Mouse (Mus musculus) brain, adult 2 months (tissue): ENCODE results near the gene Tor2a.

Experiments used
- DNase-seq: peaks from one replicate; pipeline ENCODE4 v3.0.0; 2011; ENCODE audit warnings: low read depth, low spot score

Gene Tor2a

DNA sequence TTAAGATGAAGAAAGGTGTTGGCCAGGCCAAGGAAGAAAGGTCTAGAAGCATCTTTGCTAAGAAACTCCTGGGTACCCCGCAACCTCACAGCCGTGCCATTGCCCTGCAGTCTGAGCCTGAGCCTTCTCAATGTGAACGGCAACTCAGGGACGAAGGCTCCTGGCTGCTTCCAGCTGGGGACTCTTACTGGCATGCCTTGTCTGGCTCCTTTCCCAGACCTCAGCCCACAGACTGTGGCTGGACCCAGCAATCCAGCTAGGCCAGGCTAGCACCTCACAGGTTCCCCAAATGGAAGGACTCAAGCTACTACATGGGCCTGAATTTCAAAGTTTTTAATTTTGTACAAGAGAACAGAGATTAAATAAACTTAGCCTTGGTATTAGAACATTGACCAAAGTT, 4.8 kb downstream of the Tor2a start:
- peak; percentile 46 for DNase-seq

DNA sequence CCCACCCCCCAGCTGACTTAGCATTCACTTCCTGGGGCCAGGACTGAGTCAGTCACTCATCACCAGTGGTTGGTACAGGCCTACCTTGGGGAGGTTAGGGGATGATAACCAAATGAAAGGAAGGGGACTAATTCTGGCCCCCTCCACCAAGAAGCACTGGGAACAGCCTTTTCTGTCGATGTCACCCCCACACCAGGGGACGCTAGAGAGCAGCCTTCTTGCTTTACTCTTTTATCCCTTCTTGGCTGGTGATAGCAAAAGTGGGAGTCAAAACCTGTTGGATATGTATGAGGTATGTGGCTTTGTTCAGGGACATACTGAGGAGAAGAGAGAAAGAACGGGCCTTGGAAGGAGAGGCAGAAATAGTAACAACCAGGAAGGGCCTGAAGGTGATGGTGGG, 6.3 kb downstream of the Tor2a start:
- DNase-seq, result no peak

DNA sequence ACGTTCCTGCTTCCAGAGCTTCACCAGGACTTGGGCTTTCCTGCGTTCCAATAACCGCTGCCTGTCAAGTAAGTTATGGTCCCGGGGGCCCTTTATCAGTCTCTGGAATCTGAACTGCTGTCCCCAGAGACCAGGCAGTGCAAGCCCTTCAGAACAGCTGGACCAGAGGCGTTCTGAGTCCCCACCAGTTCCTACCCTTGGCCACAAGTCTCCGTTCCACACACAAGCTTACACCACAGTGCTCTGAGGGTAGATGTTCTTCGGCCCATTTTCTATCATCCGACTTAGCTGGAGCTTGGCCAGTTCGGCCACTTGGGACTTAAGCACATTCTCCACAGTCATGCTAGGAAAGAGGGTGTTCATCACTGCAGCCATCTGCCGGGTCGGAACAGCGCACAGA, 10.2 kb downstream of the Tor2a start:
- DNase-seq, result no peak

DNA sequence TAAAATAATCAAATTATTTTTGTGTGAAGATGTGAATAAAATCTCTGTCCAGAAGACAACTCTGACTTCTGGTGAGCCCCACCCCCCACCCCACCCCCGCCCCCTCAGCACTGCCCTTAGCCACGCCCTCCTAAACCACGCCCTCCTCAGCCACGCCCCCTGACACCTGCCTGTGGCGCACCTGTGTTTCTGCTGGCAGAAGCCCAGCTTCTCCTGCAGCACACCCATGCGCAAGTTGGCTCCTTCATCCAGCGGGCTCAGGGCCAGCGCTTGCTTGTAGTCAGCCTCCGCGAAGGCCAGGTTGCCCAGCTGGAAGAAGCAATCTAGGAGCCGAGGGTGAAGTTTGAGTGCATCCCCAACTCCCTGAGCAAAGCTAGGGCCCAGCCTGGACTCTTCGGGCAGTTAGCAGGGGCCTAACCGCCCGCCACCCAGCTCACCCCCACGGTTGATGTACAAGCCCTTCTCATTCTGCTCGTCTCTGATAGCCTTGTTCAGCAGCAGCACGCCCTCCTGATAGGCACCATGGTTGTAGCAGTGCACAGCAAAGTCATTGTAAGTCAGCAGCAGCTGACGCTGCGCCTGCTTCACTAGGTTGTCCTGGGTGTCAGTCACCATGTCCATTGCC, 11.7 kb downstream of the Tor2a start:
- DNase-seq, result peak; percentile 56

GRCm38 (mm10) chr2:32769327-32770085, 12.5 kb downstream of the Tor2a start:
- no peak for DNase-seq

- DNase-seq, result no peak
Measured at GRCm38 (mm10) chr2:32771886-32772285, 14.9 kb downstream of the Tor2a start.

- DNase-seq, result no peak
Measured at GRCm38 (mm10) chr2:32772626-32773279, 15.7 kb downstream of the Tor2a start.

DNA sequence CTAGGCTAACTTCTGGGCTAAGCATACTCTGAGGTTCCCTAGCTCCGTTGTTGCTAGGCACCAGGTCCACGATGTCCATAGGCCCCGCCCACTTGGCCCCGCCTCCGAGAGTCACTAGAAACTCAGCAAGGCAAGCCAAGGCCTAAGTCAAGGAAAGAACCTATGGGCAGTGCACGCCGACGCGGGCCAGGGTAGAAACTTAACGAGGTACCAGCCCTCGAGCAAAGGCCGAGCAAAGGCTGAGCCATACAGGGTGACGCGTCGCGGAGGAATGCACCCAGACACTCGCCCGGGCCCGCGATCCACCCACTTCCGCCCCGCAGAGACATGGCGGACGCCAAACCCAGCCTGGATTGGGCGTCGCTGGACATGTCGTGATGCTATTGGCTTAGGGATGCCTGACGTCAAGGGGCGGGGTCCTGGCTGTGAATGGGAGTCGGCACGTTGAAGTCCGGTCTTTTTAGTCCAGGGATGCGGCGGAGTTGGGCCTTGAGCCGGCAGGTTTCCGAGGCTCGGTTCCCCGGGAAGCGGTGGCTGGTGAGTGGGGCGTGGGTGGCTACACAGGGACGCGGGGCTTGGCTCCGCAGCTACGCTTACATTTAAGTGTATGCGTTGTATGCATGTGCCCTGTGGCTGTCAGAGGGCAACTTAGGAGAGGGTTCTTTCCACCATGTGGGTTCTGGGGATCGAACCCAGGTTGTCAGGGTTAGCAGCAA, 18.5 kb downstream of the Tor2a start, which contains the start of the genes Ttc16 and Ptrh1:
TSS of gene Ttc16 (minus strand) at position 275 of the 716 bp plus-strand sequence.
TSS of gene Ptrh1 (plus strand) at position 428 of the 716 bp plus-strand sequence.
- DNase-seq, result peak; percentile 98

GRCm38 (mm10) chr2:32776192-32776591, 19.2 kb downstream of the Tor2a start:
- no peak for DNase-seq

- DNase-seq, result no peak
Measured at GRCm38 (mm10) chr2:32778081-32778480, 21.0 kb downstream of the Tor2a start.

GRCm38 (mm10) chr2:32779131-32779530, 22.1 kb downstream of the Tor2a start:
- DNase-seq, result peak; percentile 85

GRCm38 (mm10) chr2:32779714-32780113, 22.7 kb downstream of the Tor2a start:
- no peak for DNase-seq

DNA sequence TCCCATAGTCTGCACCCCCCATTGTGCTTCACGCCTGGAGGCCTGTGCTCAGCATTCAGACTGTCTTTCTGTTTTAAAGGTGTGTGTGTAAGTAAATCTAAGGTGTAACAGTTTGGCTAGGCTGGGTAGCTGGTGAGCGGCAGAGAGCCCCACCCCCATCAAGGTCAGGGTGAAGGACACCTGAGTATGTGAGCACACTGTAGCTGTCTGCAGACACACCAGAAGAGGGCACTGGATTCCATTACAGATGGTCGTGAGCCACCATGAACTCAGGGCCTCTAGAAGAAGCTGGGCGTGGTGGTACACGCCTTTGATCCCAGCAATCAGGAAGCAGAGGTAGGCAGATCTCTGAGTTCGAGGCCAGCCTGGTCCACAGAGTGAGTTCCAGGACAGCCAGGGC, 24.7 kb downstream of the Tor2a start:
- DNase-seq, result no peak

DNA sequence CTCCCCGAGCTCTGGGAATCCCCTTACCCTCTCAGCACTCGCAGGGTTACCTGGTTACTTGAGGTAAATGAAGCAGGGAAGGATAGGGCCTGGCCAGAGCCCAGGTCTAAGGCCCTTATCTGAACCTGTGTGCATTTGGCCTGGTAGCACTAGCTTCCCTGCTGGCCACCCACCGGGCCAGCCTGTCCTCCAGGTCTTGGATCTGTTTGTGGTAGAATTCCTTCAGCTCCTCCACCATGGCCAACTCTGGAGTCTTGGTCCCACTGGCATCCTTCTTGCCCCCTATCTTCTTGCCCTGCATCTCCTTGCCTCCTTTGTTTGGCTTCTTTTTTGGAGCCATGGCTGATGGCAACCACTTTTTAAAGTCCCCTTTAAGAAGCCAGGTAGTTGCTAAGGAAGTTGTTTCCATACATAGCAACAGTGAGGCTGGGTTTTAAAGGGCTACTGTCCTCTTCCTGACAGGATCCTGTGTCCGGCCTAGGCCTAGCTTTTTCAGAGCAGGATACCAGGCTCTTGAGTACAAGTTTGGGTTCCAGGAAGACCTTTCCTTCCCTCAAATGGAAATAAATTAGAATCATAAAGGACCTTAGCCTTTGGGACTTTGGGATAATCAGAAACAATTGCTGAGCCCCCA, 27.1 kb downstream of the Tor2a start, which contains the start of gene Cfap157:
TSS of gene Cfap157 (minus strand) at position 381 of the 634 bp plus-strand sequence.
- peak; percentile 62 for DNase-seq

GRCm38 (mm10) chr2:32787176-32787575, 30.1 kb downstream of the Tor2a start:
- DNase-seq, result peak; percentile 73

DNA sequence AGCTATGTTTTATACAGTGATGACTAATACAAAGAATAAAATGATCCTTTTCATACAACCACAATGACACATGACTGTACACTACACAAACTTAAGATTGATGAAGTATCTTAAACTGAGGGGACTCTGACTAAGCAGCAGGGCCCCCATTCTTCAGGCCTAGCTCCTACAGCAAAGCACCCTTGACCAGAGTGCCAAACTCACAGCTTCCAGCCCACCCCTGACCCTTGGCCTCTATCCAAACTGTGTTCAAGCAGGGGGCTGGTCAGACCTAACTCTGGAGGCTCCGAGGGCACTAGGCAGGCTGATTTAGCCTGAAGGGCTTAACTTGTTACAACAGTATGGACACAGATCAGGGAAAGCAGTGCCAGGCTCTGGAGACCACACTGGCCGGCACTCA, 31.5 kb downstream of the Tor2a start:
- no peak for DNase-seq

GRCm38 (mm10) chr2:32791297-32791696, 34.3 kb downstream of the Tor2a start:
- DNase-seq, result peak; percentile 54

GRCm38 (mm10) chr2:32795748-32796418, 38.8 kb downstream of the Tor2a start:
- DNase-seq, result peak; percentile 58

DNA sequence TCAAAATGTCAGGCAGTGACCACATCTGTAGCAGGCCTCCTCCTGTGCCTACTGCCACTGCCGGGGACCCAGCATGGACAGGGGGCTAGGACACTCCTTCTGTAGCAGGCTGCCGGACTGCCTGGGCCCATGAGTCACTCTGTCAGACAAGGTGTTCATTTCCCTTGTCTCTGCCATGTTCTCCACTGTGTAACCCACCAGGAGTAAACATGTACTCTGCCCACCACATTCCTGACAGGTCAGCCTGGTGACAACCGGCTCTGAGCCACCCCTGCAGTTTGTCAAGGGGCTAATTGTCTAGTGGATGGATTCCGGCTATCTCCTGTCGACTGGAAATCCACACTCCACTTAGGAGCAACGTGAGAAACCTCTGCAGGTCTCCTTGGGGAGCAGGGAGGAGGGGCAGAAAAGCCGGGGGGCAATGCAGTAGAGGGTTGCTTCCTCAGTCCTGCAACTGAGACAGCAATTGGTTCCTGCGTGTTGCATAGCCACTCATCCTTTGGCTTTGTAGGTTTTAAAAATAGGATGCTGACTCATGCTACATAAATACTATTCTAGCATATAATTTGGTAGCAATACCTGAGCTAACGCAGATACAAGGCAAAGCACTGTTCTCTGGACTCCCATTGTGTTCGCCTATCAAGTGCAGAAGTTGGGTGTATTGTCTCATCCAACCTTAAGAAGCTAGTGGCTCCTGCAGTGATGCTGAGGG, 41.4 kb downstream of the Tor2a start:
- peak; percentile 79 for DNase-seq
